Mouse (Mus musculus) embryonic fibroblast, embryonic 13.5 days (primary cell): ENCODE data around the gene Cacna1b. TPM values are rescaled to one million over a fixed set of nuclear protein-coding genes. Genes with fewer than 3 reads are reported as not detected.

Source experiments
- H3K27ac ChIP-seq: 2 replicates; pipeline ENCODE4 v1.5.1; 2012; ENCODE audit warnings: low read length, control low read depth, inconsistent platforms; ENCODE audit not compliant: insufficient read depth
- H3K4me1 ChIP-seq: 2 replicates; pipeline ENCODE4 v1.6.1; 2011; ENCODE audit warnings: low read length; ENCODE audit not compliant: control insufficient read depth, insufficient read depth
- H3K4me3 ChIP-seq: 2 replicates; pipeline ENCODE4 v1.5.1; 2011; ENCODE audit warnings: mild to moderate bottlenecking, control low read depth, low read length; ENCODE audit not compliant: insufficient read depth
- CTCF ChIP-seq: IDR thresholded peaks from 2 replicates; pipeline ENCODE4 v1.5.1; 2011; ENCODE audit warnings: mild to moderate bottlenecking, control low read depth, low read length, moderate library complexity, borderline replicate concordance; ENCODE audit not compliant: insufficient read depth
- POLR2A ChIP-seq: IDR thresholded peaks from 2 replicates; pipeline ENCODE4 v1.6.1; 2011; ENCODE audit warnings: low read depth, mild to moderate bottlenecking, control low read depth, low read length, moderate library complexity
- polyA plus RNA-seq: library from polyadenylated mRNA; stranded (reverse); fragments of >200 nt; gene quantifications from 2 replicates; pipeline ENCODE4 v1.2.4, GENCODE M21; 2011; ENCODE audit warnings: low read depth; ENCODE audit not compliant: missing spikeins, insufficient read length

The Cacna1b gene
- polyA plus RNA-seq, 1 experiment, result 1.3 TPM

DNA sequence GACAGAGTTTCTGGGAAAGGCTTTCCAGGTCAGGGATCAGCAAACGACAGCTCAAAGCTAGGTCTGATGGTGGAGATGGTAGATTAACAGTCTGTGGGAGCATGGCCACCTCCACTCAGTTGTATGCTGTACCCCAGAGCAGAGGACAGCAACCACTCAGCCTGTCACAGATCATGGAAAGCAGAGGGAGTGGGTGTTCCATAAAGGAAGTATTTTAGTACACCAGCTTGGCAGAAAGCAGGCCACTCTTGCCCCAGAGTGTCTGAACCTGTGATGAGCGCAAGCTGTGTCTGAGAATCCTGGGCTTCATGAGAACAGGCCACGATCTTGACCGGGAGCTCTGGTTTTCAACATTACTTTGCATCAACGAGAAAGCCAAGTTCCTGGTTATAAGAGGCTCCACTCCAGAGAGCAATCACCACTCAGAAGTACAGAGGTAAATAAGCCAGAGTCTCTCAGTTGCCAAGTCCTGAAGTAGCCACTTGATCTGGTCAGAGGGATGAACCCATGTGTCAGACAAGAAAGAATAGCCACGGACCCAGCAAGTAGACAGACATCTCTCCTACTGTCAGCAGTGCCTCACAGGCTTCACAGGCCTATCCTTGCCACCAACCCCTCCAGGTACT lies 103.7 kb downstream of the Cacna1b start:
- TF ChIP-seq POLR2A (no peak), CTCF (no peak)
- Histone ChIP-seq H3K4me1 (no peaks in the 10 kb centered on the region), H3K27ac (no peak overlapping the region), H3K4me3 (no peak overlapping the region)

DNA sequence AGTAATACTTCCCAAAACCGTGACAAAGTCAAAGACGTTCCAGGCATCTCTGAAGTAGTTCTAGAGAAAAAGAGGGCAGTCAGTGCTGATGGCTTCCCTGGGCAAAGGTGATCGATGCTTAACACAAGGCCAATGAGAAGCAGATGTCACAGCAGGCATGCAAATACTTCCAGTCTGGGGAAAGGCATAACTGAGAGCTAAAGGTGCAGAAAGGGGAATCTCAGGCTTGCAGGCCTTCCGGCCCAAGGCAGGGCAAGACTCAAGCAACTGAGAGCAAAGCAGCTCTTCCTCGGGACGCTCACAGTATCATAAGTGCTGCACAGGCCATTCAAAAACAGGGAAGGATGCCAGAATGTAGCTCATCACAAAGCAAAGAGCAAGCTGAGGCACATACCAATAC lies 114.4 kb downstream of the Cacna1b start:
- no peak overlapping the region for H3K4me3 ChIP-seq

DNA sequence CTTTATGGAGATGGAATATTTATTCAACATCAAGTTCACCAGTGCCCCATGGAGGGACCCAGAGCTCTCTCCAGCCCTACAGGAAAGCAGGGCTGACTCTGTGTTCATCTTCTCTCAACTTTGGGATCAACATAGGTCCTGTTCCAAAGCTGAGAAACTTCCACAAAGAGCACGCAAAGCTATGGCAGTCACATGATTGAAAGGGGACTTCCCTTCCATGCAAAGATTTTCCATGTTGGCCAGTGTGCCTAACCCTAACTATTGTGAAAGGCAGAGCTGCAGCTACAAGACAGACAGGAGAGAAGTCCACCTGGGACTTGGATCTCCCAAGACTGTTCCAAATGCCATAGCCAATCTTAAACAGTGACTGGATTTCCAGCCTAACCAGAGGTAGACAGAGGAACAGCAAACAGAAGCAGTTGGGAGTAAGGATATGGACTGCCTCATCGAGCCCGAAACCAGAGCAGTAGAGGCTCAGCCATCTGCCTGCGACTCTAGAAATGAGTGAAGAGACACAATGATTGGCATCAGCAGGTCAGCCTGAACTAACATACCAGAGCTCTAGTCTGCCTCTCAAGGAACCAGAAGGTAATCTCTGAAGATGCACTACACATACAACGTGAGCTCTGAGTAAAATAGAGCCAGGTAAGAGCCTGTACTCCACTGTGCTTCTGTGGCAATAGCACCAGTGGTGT lies 116.4 kb downstream of the Cacna1b start:
- H3K4me1 ChIP-seq, result no peaks in the 10 kb centered on the region
- H3K27ac ChIP-seq, result no peak overlapping the region
- no peak overlapping the region for H3K4me3 ChIP-seq
- no peak for TF ChIP-seq CTCF
- no peak for TF ChIP-seq POLR2A

More for the DNA sequence above, 114.4 kb downstream of the Cacna1b start:
- Histone ChIP-seq H3K4me1 (no peaks in the 10 kb centered on the region), H3K27ac (no peak overlapping the region)
- TF ChIP-seq POLR2A, result no peak
- no peak for TF ChIP-seq CTCF

DNA sequence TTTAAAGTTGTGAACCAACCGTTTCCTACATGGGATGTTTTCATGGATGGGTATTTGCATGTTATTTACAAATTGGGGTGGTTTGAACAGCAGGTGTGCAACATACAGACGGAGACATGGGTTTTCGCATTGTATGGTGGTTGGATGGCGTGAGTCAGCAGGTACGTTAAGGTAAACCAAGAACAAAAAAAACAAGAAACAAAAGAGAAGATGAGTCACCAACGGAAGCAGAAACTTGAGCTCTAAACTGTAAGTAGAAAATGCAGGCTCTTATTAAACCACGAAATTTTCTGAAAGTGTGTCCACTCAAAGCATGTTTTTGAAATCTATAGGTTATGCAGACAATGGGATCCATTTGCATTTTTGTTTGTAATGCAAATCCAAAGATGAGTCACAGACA lies 120.1 kb downstream of the Cacna1b start:
- no peak for TF ChIP-seq POLR2A
- no peak for TF ChIP-seq CTCF
- Histone ChIP-seq H3K4me3 (no peak overlapping the region), H3K4me1 (no peaks in the 10 kb centered on the region), H3K27ac (no peak overlapping the region)

DNA sequence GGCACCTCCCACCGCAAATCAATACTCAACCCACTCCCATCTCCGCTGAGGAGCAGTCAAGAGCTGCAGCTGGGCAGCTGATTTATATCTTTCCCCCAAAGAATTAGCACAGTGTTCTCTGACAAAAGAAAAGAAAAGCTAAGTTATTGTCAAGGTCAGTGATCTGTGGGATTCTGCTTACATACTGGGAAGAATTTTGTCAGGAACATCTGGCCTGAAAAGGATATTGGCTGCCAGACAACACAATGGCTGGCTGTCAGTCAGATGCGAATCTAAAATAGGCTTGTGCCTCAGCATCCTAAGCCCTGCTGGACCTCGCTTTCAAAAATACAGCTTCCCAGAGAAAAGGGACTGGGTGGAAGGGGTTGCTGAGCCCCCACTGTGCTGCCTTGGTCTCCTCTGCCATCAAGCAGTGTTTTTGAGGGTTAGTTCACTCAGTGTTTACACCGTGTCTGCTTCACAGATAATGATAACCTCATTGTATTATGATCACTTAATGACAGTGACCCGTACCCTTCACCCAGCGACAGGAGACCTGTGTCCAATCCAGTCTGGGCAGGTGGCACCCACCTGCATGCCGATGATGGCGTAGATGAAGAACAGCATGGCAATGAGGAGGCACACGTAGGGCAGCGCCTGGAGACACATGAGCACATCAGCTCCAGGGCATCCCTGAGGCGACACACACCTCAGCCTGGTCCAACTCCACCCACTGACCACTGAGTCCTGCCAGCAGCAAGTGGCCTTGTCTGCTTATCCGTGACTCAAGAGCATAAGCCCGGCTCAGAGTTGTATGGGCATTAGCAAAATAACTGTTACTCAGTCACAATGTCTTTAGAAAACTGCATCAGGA lies 124.6 kb downstream of the Cacna1b start:
- Histone ChIP-seq H3K27ac (no peak overlapping the region), H3K4me1 (no peaks in the 10 kb centered on the region), H3K4me3 (no peak overlapping the region)
- TF ChIP-seq CTCF (no peak), POLR2A (no peak)

DNA sequence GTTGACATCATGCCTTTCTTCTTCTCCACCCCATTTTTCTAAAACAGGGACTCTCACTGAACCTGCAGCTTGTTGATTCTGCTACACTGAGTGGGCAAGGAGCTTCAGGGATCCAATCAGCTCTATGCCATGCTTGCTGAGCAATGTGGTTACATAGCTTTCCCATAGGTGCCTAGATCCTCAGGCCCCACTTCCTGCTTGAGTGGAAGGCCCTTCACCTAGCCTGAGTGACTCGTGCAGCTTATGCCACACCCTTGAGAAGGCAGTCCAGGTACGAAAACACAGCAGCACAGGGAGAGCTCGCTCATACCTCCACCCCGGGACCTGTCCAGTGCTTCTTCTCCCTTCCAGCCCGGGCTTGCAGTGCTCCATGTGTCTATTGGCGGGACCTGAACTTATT lies 129.3 kb downstream of the Cacna1b start:
- Histone ChIP-seq H3K4me3 (no peak overlapping the region), H3K4me1 (no peaks in the 10 kb centered on the region), H3K27ac (no peak overlapping the region)
- TF ChIP-seq CTCF (no peak), POLR2A (no peak)

DNA sequence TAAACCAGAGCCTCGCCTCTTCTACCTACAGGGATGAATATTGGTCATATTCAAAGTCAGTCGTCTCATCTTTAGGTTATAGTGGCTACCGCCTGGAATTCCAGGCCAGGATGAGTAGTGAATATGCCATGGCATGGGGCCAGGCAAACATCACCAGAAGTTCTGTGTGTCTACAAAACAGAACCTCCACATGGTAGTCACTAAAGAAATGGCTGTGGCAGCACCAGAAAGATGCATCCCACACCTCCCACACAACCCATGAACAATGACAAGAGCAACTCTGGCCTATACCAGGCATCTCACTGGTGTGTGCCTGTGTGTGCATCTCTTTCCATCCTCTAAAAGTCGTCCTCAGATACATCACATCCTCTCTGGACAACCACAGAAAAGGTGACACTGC lies 145.8 kb downstream of the Cacna1b start:
- Histone ChIP-seq H3K4me3 (no peak overlapping the region), H3K27ac (no peak overlapping the region), H3K4me1 (no peaks in the 10 kb centered on the region)
- TF ChIP-seq POLR2A (no peak), CTCF (no peak)

DNA sequence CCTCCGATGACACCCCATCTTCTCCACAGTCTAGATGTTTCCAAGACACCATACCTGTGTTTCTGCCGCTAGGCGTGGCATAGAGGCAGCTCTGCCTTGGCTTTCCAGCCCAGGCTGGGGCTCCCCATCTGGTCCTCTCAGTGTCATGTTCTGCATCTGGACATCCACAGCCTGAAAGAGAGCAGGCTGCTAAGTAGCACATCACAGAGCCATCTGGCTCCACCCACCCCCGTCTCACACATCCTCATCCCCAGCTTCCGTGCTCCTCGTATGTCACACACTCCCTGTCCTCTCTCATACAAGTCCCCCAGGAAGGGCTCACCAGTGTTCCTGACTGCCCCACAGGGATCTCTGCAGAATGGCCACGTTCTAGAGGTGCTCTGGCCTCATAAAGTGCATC lies 153.2 kb downstream of the Cacna1b start:
- TF ChIP-seq POLR2A (no peak), CTCF (no peak)
- no peaks in the 10 kb centered on the region for H3K4me1 ChIP-seq
- H3K27ac ChIP-seq, result no peak overlapping the region
- no peak overlapping the region for H3K4me3 ChIP-seq

DNA sequence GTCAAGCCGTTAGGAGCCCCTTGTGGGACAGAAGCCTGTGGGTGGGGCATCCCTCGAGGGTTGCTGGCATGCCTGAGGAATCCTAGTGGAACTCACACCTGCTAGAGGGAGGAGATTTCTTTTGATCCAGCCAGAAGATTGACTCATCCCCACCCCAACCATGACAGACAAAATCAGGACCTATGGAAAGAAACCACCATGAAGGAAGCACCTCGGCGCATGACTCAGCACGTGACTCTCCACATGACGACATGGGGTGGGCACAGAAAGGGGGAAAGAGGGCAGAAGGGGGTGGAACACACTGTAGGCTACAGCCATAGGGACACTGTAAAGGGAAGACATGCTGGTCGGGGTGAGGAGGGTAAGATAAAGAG lies 154.2 kb downstream of the Cacna1b start:
- TF ChIP-seq POLR2A, result no peak
- no peak for TF ChIP-seq CTCF
- Histone ChIP-seq H3K27ac (no peak overlapping the region), H3K4me1 (no peaks in the 10 kb centered on the region), H3K4me3 (no peak overlapping the region)

DNA sequence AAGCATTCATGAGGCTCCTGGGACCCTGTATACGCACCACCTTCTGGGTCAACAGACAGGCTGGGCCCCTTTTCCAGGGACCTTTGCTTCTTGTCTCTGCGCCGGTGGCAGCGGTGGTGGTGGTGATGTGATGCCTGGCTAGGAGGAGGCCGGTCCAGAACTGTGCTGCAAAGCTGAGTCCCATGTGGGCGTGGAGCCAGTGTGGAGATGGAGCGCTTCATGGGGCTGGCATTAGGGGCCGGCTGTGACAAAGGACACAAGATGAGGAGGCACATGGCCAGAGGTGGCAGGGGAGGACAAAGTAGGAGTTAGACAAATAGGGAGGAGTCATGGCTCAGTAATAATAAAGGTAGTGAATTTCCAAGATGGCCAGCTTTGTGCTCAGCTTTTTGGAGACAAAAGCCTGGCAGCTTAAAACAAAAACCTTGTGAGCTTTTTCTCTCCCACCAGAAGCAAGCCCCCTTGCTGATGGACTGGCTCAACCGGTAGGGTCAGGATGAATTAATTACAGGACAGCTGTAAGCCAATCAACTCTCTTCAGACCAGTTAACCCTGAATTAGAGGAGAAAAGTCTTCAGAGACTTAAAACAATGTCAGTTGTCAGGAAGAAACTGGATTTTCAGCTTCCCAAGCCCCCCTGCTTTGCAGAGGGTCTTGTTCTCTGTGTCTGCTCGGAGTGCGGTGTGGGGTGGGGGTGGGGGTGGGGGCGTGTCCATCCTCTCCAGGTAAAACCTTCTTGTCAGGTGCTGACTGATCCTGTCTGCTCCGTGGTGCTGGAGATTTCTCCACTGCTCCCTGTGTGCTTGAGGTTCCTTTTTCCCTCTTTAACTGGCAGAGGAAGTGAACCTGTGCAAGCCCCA lies 154.8 kb downstream of the Cacna1b start:
- Histone ChIP-seq H3K4me3 (no peak overlapping the region), H3K27ac (no peak overlapping the region)
- TF ChIP-seq CTCF (no peak), POLR2A (no peak)

More for the DNA sequence above, 154.8 kb downstream of the Cacna1b start:
- no peaks in the 10 kb centered on the region for H3K4me1 ChIP-seq
